Mouse (Mus musculus) midbrain, postnatal 0 days (tissue): ENCODE measurements around the gene Nubp2. TPM values are rescaled to one million over a fixed set of nuclear protein-coding genes. Genes with fewer than 3 reads are reported as not detected.

Experiments
- ATAC-seq: fragments of 200-750 bp; cut with Nextera tagmentation; 2 replicates; pipeline ENCODE4 v1.8.0; 2017; ENCODE audit warnings: moderate number of reproducible peaks, mild to moderate bottlenecking, moderate TSS enrichment, moderate library complexity; ENCODE audit not compliant: low FRiP score
- DNase-seq: peaks from one replicate; pipeline ENCODE4 v3.0.0-alpha.2; 2015; ENCODE audit warnings: low spot score
- H3K27ac ChIP-seq: fragments of 300-500 bp; sonication (generic); 2 replicates; pipeline ENCODE4 v1.5.1; 2014; ENCODE audit warnings: low read depth, mild to moderate bottlenecking, low read length, mixed read lengths
- H3K27me3 ChIP-seq: fragments of 300-500 bp; sonication (generic); 2 replicates; pipeline ENCODE4 v1.6.1; 2014; ENCODE audit warnings: low read length, control low read depth, mixed read lengths; ENCODE audit not compliant: insufficient read depth
- H3K36me3 ChIP-seq: fragments of 300-500 bp; sonication (generic); 2 replicates; pipeline ENCODE4 v1.6.1; 2014; ENCODE audit warnings: low read length, control low read depth, mixed read lengths; ENCODE audit not compliant: insufficient read depth
- H3K4me1 ChIP-seq: fragments of 300-500 bp; sonication (generic); 2 replicates; pipeline ENCODE4 v1.6.1; 2014; ENCODE audit warnings: mild to moderate bottlenecking, control low read depth, antibody characterized with exemption, low read length, mixed read lengths; ENCODE audit not compliant: insufficient read depth
- H3K4me2 ChIP-seq: fragments of 300-500 bp; sonication (generic); 2 replicates; pipeline ENCODE4 v1.6.1; 2014; ENCODE audit warnings: low read depth, mild to moderate bottlenecking, low read length, mixed read lengths; ENCODE audit not compliant: poor library complexity, severe bottlenecking
- H3K4me3 ChIP-seq: fragments of 300-500 bp; sonication (generic); 2 replicates; pipeline ENCODE4 v1.5.1; 2014; ENCODE audit warnings: low read depth, mild to moderate bottlenecking, low read length, moderate library complexity
- H3K9ac ChIP-seq: fragments of 300-500 bp; sonication (generic); replicated peaks from 2 replicates; pipeline ENCODE4 v1.6.1; 2014; ENCODE audit warnings: mild to moderate bottlenecking, low read length, moderate library complexity, mixed read lengths; ENCODE audit not compliant: poor library complexity, severe bottlenecking
- H3K9me3 ChIP-seq: fragments of 300-500 bp; sonication (generic); 2 replicates; pipeline ENCODE4 v1.6.1; 2016; ENCODE audit warnings: low read length, control low read depth
- CTCF ChIP-seq: IDR thresholded peaks from 2 replicates; pipeline ENCODE4 v1.5.1; 2016; ENCODE audit warnings: antibody characterized with exemption, mild to moderate bottlenecking
- WGBS: fragments of 180-500 bp; shearing (Covaris S2); extraction: QIAGEN DNeasy Blood & Tissue Kit; methylation state at CpG from one replicate; pipeline ENCODE4 v1.1.7; 2014; 5-methylcytosine and 5-hydroxymethylcytosine counted together
- polyA plus RNA-seq: library from polyadenylated mRNA; unstranded; fragments of >200 nt; fragmentation: Nextera tagmentation; extraction: Ambion mirVana; gene quantifications from 2 replicates; pipeline ENCODE4 v1.2.1, GENCODE M21; 2015
- total RNA-seq: library from RNA; depleted of rRNA; stranded (reverse); fragments of >200 nt; gene quantifications from 2 replicates; pipeline ENCODE4 v1.2.3, GENCODE M21; 2014

The Nubp2 gene
- total and polyA plus RNA-seq, 2 experiments from 2014 or later, result 55.8 to 60.2 TPM

GRCm38 (mm10) chr17:24877336-24878116 is 8.6 kb downstream of the Nubp2 start:
- Histone ChIP-seq H3K4me1 (no peaks in the 10 kb centered on the region), H3K4me3 (no peak overlapping the region), H3K27ac (no peak overlapping the region), H3K9ac (no peak overlapping the region), H3K9me3 (no peaks in the 10 kb centered on the region), H3K27me3 (no peaks in the 10 kb centered on the region), H3K36me3 (no peaks in the 10 kb centered on the region; the same call in 1 of the 2 replicates), H3K4me2 (no peak overlapping the region)
- ATAC-seq, result no peak
- WGBS, result 68% methylated on average over 10 of the region's 10 CpGs
- DNase-seq, result no peak
- no peak for TF ChIP-seq CTCF

- no peak for TF ChIP-seq CTCF
- Histone ChIP-seq H3K4me1 (no peaks in the 10 kb centered on the region), H3K4me2 (no peak overlapping the region), H3K4me3 (no peak overlapping the region), H3K9me3 (no peaks in the 10 kb centered on the region), H3K9ac (no peak overlapping the region), H3K27me3 (no peaks in the 10 kb centered on the region), H3K36me3 (no peaks in the 10 kb centered on the region), H3K27ac (no peak overlapping the region)
- DNase-seq (no peak), ATAC-seq (no peak)
- 72% methylated on average over 8 of the region's 8 CpGs for WGBS
Measured at GRCm38 (mm10) chr17:24874989-24875388, 11.2 kb downstream of the Nubp2 start.

GRCm38 (mm10) chr17:24874405-24874745 is 11.8 kb downstream of the Nubp2 start:
- DNase-seq, result no peak
- H3K4me3 ChIP-seq, result no peak overlapping the region
- H3K27me3 ChIP-seq, result no peaks in the 10 kb centered on the region
- H3K4me2 ChIP-seq, result no peak overlapping the region
- no peaks in the 10 kb centered on the region for H3K4me1 ChIP-seq
- no peak for TF ChIP-seq CTCF
- H3K36me3 ChIP-seq, result no peaks in the 10 kb centered on the region
- ATAC-seq, result no peak
- H3K27ac ChIP-seq, result no peak overlapping the region
- WGBS, result 29% methylated on average over 1 of the region's 1 CpGs
- H3K9ac ChIP-seq, result no peak overlapping the region
- H3K9me3 ChIP-seq, result no peaks in the 10 kb centered on the region

GRCm38 (mm10) chr17:24873695-24874404 is 12.3 kb downstream of the Nubp2 start:
- DNase-seq (no peak), ATAC-seq (no peak)
- TF ChIP-seq CTCF, result no peak
- no peak overlapping the region for H3K9ac ChIP-seq
- H3K9me3 ChIP-seq, result no peaks in the 10 kb centered on the region
- no peak overlapping the region for H3K27ac ChIP-seq
- no peaks in the 10 kb centered on the region for H3K36me3 ChIP-seq
- no peaks in the 10 kb centered on the region for H3K4me1 ChIP-seq
- 50% methylated on average over 4 of the region's 4 CpGs for WGBS
- H3K4me3 ChIP-seq, result no peak overlapping the region
- no peaks in the 10 kb centered on the region for H3K27me3 ChIP-seq
- no peak overlapping the region for H3K4me2 ChIP-seq

- Histone ChIP-seq H3K27me3 (no peaks in the 10 kb centered on the region), H3K4me1 (no peaks in the 10 kb centered on the region), H3K9ac (no peak overlapping the region), H3K4me3 (no peak overlapping the region), H3K36me3 (peaks cover 40% of the 10 kb centered on the region), H3K9me3 (no peaks in the 10 kb centered on the region), H3K27ac (no peak overlapping the region), H3K4me2 (no peak overlapping the region)
- DNase-seq, result no peak
- WGBS, result 91% methylated on average over 10 of the region's 10 CpGs
- ATAC-seq, result no peak
- no peak for TF ChIP-seq CTCF
Measured at GRCm38 (mm10) chr17:24867914-24868313, 18.2 kb downstream of the Nubp2 start.

GRCm38 (mm10) chr17:24865776-24866175 is 20.4 kb downstream of the Nubp2 start, which contains the start of gene Igfals:
Igfals (plus strand) TSS chr17:24865997.
- no peak for TF ChIP-seq CTCF
- H3K4me2 ChIP-seq, result no peak within 1 kb of the TSS
- 85% methylated on average over 8 of the region's 8 CpGs for WGBS
- H3K4me1 ChIP-seq, result no peaks in the 10 kb centered on the region
- ATAC-seq (no peak), DNase-seq (no peak)
- no peak within 1 kb of the TSS for H3K9ac ChIP-seq
- H3K36me3 ChIP-seq, result peaks cover 51% of the 10 kb centered on the region
- H3K27me3 ChIP-seq, result no peaks in the 10 kb centered on the region
- no peak within 1 kb of the TSS for H3K27ac ChIP-seq
- no peaks in the 10 kb centered on the region for H3K9me3 ChIP-seq
- H3K4me3 ChIP-seq, result no peak within 1 kb of the TSS
